In the genomic region with DNA sequence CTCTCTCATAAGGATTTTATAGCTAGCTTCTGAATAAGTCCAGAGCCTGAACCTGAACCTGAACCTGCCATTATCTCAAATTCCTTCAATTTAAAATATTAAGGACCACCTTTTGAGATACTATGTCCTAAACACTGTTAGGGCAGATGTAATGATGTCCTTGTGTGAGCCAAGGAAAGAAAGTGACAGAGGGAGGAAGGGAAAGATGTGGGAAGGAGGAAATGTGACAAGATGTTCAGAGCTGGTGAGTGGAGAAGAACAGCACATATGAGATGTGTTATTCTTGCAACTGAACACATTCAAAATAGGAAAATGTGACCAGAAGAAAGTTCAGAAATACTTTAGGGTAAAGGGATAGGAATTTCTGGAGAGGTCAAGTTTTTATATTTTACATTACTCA, we compare ENCODE assay signal across 20 mouse cellular contexts. TPM values are rescaled to one million over a fixed set of nuclear protein-coding genes. Genes with fewer than 3 reads are reported as not detected.
DNase-seq lines count a peak whose midpoint lies in the region; ATAC-seq lines count a peak whose summit lies in the region.
"Had no signal": no experiment of that assay in that cellular context is flagged by ENCODE, and none has a peak within 500 bp of the region (broad histone marks: within the 10 kb centered on the region; RNA-seq: fewer than 3 reads in every experiment).

No protein-coding gene starts in this region.

- ATAC-seq in frontal cortex, adult (ENCODE audit: low TSS enrichment) = peak; percentile 97
- ATAC-seq: activated CD4-positive, CD25-positive, alpha-beta regulatory T cell, adult 4 months; forebrain, embryonic 13.5 days; forebrain, embryonic 16.5 days; hindbrain, embryonic 16.5 days had no signal

- no peak for DNase-seq in frontal cortex, postnatal 10 days (ENCODE audit: low spot score in 2 of 2)
- peak; percentile 6 for DNase-seq in layer of hippocampus, adult 9-11 months
- no peak for DNase-seq in layer of hippocampus, postnatal 10 days (ENCODE audit: low spot score in 2 of 2)
- DNase-seq in left cerebral cortex, postnatal 14 days (ENCODE audit: low spot score in 2 of 2) = peak; percentile 8 to 45
- DNase-seq in left cerebral cortex, postnatal 4 days = no peak
- DNase-seq: adrenal gland, adult 8-10 months; adrenal gland, postnatal 25 days; cerebellum, adult 18-20 months; cerebellum, adult 9-10 months; cerebellum, postnatal 14 days; gastrocnemius, adult 2 months; gastrocnemius, postnatal 14 days; heart, adult 11 months; heart, postnatal 10 days; heart, postnatal 36 days had no signal

- intact Hi-C loops in left cerebral cortex, postnatal 14 days (cut with DNase I) = no loop called here
- intact Hi-C loops in left cerebral cortex, postnatal 4 days (cut with DNase I) = no loop called here

RNA-seq across cellular contexts. Expression of a gene that starts 38.1 kb away (rescaled TPM):
- 10 to 100 TPM; 51.2 to 60.7 TPM for total RNA-seq in layer of hippocampus, postnatal 10 days (2021)
- 10 to 100 TPM; 49.5 to 53.0 TPM for total RNA-seq in left cerebral cortex, postnatal 14 days (2021)
- total RNA-seq in left cerebral cortex, postnatal 4 days (2021) = 10 to 100 TPM; 57.2 to 72.7 TPM

Comparison
In these comparisons a context has a peak if more than half of its experiments do, and no peak if none do; other contexts are left out.
1. DNase-seq: peak in layer of hippocampus, adult 9-11 months (single experiment) and left cerebral cortex, postnatal 14 days (2 of 2); none in frontal cortex, postnatal 10 days (0 of 2), layer of hippocampus, postnatal 10 days (0 of 2) and left cerebral cortex, postnatal 4 days (single experiment).